Mouse (Mus musculus) CD8-positive naive resting alpha-beta T cell, adult 2 months (primary cell): ENCODE measurements around the gene Uqcc2.
A peak's percentile ranks its signal among the peaks of the same experiment; 100 is the strongest.

ENCODE experiments used
- DNase-seq, 2 experiments: peaks; one replicate each; pipeline ENCODE4 v3.0.0; 2022; ENCODE audit warnings: low read depth in 2 of 2, low spot score in 2 of 2

Gene Uqcc2

DNA sequence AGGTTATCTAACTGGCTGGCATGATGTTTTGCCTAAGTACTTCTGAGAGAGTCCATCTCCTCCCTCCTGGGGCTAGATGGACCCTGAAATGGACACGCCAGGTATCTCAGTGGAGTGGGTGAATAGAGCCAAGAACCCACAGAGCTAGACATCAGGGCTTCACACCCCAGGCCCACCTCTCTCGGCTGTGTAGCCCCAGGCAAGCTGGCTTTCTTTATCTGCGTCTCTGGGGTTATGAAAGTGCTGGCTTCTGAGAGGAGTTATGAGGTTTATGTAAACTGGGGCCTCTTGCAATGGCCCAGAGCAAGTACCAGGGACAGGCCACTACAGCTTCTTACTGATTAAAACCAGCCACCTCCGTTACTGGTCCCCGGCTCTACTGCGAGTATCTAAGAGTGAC is 21.2 kb upstream of the Uqcc2 start:
- no peak for DNase-seq

DNA sequence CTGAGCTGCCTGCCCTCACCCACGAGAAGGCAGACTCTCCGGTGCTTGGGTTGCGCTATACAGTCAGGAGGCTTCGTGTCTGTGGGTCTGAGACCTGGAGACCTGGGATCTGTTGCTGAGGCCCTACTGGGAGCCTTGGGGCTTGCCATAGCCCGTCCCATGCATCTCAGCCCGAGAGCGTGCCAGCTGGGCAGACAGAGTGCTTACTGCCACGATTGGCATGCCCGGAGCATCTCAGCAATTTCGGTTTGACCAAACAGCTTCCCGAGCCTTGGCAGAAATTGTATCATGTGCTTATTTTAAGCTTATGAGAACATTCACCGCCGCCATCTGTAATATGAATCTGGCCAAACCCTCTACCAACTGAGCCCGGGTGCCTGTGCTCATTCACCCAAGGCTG is 20.5 kb upstream of the Uqcc2 start:
- no peak for DNase-seq

DNA sequence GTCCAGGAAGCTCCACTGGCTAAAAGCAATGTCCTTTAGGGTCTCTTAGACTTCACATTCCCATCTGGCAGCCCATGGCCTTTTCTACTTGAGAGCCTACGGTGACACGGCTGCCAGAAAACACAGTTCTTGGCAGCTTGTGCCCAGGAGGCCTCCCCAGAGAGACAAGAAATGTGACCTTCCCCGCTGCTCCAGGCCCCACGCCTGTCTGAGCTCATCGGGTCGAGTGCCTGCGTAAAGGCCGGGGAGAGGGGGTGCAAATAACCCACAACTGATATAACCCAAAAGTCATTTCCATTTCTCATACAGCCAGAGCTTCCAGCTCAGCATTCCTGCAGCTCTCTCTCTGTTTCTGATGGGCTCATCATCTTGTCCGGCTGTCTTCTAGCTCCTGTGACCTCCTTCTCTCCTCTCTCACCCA is 20.1 kb upstream of the Uqcc2 start:
- no peak for DNase-seq

DNA sequence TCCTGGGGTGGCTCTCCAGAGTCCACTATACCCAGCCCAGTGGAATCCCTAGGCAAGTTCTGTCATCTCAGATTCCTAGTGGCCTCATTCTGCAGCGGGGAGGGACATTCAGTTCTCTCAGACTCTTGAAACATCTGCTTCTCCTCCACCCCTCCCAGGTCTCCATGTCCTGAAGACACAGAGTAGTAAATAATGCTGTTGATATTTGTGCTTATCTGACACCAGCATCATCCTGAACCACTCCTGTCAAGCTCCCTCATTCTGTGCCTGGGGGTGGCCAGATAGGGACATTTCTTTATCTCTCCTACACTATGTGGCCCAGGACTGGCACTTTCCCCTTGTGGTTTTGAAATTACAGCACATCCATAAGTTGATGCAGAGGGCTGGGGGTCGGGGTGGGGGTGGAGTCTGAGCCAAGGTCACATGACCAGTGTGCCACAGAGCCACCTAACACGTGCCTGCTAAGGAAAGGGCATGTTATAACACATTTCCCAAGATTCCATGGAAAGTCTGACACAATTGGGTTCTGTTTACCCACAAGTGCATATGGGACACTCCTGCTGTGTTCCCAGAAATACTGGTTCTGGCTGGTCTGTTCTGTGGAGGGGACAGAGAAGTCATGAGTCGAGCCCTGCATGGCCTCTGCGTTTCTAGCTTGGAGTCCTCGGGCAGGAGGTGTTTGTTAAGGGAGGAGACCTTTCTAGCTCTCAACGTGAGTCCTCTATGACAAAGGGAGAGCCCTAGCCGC is 19.4 kb upstream of the Uqcc2 start:
- no peak for DNase-seq

DNA sequence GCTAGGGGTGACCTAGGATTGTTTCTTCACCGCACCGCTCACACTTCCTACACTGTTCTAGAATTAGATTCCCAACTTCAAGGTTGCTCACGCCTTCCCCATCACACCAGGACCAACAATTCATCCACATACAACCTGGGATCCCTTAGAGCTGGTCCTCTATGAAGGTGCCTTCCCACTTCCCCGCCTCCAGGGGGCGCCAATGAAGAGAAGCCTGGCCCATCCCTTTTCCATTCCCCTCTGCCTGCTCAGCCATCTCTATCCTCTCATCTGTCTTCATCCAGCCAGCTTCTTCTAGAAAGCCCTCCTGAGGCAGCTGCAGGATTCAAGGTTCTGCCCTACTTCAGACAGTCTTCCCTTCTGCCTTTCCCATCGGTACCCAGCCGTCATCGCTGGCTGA is 17.7 kb upstream of the Uqcc2 start:
- peak; percentile 19 to 22 for DNase-seq

DNA sequence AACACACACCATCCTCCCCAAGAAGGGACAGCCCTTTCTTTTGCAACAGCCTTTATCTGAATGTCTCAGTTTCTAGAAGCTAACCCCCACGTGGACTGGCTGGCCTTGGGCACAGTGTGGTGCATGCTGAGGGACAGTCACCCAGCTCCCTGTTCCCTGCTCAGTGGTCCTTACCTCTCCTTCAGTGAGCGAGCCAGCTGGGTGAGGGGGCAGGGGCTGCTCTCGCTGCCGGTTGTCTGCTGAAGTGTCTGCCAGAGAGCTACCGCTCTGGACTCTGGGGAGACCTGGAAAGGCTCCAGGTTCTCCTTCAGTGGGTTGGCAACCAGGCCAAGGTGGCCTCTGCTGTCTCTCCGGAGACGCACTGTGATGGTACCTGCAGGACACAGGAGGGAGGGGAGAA is 17.2 kb upstream of the Uqcc2 start:
- no peak for DNase-seq

DNA sequence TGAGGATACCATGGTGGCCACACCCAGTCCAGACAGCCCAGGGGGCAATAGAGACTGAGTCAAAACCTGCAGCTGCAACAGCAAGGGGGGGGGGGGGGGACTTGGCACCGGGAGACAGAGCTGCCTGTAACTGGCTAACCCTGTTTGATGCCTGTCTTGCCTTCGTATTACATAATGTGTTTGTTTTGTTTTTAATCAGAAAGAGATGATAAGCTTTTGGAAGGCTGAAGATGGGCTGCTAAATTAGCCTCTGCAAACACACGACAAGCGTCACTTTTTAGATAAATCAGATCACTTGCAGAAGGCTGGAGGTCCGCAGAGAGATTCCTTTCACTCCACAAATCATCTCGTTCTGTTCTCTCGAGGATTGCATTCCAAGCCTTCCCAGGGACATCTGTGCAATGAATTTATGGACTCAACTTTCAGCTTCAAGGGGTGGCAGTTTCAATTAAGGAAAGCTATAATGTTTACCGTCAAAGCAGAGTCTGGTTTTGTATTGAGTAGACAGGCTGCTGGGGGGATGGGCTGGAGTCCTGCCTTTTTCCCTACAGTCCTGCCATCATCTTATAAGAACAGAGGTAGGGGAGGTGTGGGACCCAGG is 12.7 kb upstream of the Uqcc2 start:
- DNase-seq = no peak

DNA sequence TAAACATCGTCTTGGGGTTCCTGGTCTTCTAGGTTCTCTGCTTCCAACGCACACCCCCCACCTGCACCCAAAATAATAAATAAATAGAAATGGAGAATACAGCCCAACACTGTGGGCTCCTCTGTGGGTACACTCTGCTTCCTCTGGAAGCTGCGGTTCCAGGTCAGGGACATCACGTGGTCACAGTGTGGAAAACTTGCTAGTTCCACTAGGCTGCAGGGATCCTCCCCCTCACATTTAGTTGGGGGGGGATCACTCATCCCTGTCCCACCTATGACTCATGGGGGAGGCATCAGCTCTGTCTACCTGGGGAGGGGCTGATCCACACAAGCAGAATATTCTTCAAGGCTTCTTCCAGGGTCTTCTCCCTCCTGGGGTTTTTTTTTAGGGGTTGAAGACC is 10.4 kb upstream of the Uqcc2 start:
- no peak for DNase-seq

DNA sequence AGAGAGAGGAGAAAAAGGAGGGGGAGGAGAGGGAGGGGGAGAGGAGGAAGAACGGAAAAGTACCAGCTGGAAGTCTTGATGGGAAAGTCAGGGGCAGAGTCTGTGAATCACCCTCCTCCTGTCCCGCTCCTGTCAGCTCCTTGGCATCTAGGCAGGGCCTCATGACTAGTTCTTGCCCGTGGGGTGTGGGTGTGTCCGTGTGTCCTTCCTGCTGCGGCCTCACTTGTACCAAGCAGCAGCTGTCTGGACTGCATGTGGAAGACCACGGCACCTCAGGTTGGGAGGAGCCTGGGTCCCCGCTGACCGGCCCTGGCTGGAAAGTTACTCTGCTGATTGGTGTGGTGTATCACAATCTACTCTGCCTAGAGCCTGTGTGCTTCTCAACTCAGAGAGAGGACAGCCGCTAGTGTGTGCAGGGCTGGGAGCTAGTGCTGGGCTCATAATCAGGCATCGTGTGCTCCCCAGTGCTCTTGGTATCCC is 8.3 kb upstream of the Uqcc2 start:
- DNase-seq = no peak

DNA sequence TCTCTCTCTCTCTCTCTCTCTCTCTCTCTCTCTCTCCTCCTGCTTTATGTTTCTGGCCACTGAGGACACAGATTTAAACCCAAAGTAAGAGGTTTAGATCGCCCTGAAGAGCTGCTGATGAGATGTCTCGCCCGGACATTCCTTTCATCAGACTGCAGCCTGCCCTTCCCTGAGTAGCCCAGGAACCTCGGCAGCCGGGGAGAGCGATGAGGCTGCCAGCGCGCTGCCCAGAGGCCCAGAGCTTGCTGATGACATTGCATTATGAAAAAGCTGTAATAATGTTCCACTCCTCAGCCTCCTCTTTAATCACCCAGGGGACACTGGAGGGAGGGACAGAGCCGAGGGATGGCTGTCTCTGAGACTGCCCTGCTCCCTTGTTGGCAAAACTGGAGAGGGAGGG is 6.5 kb upstream of the Uqcc2 start:
- DNase-seq = no peak

DNA sequence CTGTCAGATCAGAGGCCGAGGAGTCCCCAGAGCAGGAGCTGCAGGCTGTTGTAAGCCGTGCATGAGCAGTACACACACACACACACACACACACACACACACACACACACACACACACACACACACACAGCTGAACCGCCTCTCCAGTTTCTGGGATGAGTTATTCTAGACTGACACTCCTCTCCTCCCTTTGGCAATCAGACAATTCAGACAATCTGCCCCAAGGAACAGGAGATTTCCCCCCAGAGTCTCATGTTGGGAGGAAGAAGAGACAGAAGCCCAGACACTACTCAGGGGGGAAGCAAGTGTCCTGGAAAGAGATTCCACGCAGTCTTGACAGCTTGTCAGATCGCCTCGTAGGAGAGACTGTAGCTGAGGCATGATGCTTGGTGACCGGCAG is 5.6 kb upstream of the Uqcc2 start:
- no peak for DNase-seq

DNA sequence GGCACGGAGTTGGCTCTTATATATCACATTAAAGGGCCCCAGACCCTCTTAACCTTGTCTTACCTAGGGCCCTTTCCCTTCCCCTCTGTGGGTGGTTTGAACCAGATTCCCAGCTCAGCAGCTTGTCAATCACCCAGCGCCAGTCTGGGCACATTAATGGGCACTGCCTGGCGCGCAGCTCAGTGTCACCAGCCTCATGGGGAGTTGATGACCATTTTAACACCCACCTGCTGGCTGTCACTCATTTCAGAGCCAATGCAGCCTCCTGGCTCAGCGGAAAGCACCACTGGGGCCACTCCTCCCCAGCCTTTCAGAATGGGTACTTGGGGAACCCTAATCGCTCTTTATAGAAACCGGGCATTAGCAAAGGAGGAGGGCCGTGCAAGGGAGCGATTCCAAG is 4.7 kb upstream of the Uqcc2 start:
- no peak for DNase-seq

DNA sequence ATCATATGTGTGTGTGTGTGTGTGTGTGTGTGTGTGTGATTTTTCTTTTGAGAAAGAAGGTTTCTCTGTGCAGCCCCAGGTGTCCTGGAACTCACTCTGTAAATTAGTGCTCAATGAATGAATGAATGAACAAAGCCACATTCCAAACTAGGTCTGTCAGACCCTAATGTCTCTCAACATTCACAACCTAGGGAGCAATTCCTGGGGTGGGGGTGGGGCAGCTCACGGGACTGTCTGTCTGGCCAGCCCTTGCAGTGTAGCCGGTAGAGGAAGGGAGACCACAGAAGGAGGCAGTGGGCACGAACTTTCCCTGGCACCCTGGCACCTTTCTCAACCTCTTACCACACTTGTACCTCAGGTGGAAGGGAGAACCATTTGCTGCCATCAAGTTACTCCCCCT is 999 bp upstream of the Uqcc2 start:
- DNase-seq = no peak

DNA sequence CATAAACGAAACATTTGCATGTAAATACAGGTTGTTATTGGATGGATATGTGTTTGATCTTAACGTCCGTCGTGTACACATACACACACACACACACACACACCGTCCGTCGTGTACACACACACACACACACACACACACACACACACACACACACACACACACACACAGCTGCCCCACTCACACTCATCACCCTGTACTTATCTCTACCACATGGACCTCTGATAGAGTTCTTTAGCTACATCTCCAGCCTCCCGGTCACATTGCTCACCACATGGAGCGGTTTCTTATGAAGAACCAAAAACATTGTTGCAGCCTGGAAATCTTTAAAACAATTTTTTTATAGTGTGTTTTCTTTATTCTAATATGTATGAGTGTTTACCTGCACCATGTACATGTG is 471 bp upstream of the Uqcc2 start:
- no peak for DNase-seq

DNA sequence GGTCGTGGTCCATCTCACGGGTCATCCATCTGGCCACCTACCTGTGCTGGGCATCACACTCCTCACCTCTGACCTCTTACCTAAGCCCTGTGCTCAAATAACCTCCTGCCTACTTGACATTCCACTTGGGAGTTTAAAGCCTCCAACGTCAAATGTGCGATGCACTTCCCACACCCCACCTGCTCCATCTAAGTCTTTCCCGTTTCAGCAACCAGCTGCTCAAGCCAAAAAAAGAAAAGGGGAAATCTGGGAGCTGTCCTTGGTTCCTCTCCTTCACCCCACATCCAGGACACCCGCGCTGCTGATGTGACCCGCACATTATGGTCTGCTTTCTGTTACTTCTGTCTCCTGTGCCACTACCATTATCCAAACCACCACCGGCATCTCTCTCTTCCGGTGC is 1.5 kb downstream of the Uqcc2 start:
- no peak for DNase-seq

DNA sequence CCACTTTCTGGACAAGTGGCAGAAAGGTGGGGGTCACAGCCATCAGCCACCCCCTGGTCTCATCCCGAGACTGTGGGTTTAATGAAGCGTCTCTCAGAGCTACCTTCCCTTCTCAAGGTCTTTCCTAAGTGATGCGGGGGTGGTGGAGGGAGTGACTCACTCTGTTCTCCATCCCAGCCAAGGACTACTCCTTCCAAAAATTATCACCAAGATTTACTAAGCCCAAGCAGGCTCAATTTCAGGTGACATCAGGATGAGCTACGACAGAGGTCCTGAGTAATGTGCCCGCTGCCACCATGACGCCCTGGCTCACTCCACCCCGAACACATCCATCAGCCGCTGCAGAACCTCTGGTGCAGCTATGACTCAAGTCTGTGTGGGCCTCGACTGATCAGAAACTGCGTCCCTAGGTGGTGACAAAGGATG is 2.5 kb downstream of the Uqcc2 start:
- no peak for DNase-seq

DNA sequence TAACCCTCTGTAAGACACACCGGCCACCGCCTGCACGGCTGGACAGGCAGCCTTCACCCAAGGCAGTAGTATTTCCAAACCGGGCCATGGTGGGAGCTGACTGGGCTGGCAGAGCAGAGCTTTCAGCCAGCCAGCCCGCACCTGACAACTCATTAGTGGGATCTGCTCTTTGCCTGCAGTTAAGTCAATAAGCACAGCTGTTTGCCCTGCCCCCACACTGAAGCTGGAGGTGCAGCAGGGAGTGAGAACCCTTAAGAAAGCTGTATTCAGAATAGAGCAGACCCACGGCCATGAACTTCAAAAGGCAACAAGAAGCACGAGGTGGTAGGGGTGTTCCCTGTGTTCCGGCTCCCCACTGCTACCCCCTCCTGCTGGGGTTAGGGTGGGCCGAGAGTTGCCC is 3.5 kb downstream of the Uqcc2 start:
- no peak for DNase-seq

DNA sequence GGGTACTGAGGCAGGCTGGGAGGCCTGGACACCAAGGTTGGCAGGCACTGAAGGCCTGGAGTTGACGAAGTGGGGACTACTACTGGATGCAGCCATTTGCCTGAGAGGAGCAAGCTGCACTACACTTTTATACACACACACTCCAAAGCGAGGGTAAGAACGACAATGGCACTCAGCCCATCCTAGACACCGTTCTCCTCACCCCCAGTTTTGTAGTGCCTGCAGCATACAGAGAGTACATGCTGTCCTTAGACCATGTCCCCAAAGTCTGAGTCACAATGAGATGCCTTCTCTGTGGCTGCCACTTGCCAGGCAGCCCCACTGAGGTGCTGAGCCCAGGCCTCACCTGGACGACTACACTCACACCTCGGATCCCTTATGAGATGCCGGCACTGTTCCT is 3.9 kb downstream of the Uqcc2 start:
- DNase-seq = no peak

DNA sequence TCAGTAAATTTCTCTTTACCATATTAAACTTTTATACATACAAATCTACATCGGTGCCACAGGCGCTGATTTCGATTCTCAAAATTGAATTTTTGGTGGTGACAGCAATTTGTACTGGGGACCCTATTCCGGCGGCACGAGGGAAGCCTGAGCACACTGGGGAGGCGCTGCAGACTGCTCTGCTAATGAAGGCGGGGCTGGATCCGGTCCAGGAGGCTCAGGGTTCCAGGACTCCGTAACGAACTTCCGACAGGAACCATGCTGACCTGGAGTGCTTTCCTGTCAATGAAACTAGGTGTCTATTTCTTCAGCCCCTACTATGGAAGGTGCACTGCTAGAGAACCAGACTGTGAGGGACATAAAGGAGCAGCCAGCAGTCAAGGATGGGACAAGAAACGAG is 4.4 kb downstream of the Uqcc2 start:
- DNase-seq = no peak

DNA sequence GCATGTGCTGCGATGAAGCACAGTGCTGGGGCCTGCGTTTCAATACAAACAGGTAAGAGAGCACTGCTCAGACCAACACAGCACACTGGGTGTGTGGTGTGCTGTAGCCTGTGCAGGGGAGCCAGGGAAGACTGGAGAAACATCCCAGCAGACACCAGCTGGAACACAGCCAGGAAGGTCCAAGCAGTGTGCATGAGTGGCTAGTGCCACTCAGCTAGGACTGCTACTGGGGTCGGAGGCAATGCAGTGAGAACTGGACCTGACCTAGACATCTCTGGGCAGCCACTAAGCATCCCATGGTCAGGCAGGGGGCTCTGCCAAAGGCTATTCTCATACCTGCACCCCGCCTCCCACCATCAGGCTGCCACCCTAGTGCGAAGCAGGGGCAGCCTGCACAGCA is 5.5 kb downstream of the Uqcc2 start:
- DNase-seq = no peak

DNA sequence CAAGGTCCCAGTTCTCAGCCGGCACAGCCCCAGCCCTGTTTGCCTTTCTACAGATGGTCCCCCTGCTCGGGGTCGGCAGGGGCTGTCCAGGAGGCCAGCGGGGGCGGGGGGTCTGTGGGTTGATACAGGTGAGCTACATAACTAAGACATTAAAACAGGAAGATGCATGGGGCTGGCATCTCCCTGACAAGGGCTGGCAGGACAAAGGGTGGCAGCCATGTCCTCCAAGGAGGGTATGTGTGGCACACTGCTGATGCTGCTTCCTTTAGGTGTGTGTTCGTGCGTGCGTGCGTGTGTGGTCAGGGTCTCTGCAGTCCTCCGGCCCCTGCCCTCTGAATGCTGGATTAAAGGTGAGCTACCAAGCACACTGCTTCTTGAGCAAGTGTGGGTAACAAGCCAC is 6.7 kb downstream of the Uqcc2 start:
- DNase-seq = no peak

DNA sequence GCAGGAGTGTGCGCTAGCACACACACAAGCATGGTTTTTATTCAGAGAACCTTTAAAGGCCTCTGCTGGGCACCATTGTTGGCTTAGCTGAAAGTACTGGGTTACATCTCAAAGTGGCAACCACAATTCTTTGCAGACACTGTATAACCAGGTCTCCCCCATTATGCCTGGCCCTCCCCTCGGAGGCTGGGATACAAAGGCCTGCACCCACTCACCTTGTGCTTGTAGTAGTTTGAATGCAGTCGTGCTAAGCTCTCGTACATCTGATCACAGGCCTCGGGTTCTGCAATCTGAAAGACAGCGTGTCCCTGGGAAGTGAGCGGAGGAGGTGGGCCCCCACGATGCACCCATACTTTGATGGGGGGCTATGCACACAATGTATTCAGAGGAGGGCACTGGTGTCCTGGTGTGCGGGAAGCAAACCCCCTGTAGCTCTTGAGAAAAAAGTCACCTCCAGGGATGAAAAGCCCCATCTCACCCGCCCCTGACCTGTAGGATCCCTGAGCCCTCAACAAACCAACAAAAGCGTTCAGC is 8.0 kb downstream of the Uqcc2 start:
- DNase-seq = no peak

DNA sequence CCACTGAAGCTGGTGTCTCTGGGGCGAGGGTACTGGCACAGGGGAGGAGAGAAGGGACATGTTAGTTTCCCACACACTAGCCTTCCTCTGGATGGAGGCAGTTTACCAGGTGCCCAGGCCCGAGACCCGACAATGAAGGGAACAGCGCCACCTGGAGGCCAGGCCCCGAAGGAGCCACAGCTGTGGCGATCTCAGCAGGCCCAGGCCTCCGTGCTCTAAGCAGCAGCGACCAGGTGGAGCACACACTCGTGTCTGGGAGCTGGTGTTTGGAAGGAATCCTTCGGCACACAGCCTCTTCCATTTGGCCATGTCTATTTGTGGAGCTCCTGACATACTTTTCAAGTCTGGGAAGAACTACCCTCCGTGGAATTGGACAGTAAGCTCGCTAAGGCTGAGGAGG is 8.5 kb downstream of the Uqcc2 start:
- peak; percentile 75 to 79 for DNase-seq
